Mouse (Mus musculus): ENCODE data around the gene Egr4.

Egr4 gene

DNA sequence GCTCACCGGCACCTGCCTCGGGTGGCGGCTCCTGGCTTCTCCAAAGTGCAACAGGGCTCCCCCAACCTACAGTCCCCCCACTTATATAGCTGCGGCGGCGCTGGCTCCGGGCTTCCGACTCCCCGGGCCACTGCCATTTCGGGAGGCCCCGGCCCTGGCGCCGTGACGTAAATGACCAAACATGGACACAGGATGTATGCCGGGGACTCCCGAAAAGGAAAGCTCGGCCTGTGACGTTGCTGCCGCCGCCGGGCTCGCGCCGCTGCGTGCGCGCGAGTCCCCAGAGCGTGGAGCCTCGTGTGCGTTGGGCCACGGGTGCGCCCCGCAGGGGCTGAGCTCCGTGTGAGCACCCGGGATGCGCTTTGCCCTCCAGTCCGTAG is at the start of gene Egr4:
Egr4 (minus strand) TSS at position 59 of the 380 bp plus-strand sequence.
- DNase-seq (ENCODE audit: low read depth, low spot score), result peak; percentile 84

DNA sequence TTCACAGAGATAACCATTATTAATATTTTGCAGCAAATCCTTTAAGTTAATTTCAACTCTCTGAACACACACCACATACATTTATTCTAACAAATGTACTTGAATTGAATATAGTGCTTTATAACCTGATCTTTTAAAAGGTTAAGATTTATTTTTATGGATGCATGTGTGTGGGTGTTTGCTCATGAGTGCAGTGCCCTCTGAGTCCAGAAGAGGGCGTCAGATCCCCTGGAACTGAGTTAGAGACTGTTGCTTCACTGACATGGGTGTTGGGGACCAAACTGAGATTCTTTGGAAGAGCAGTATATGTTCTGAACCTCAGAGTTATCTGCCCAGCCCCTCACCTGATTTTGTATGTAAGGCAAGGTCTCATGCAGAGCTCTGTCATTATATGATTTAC is 49.0 kb upstream of the Egr4 start:
- peak; percentile 12 for DNase-seq (ENCODE audit: low read depth, low spot score)

DNA sequence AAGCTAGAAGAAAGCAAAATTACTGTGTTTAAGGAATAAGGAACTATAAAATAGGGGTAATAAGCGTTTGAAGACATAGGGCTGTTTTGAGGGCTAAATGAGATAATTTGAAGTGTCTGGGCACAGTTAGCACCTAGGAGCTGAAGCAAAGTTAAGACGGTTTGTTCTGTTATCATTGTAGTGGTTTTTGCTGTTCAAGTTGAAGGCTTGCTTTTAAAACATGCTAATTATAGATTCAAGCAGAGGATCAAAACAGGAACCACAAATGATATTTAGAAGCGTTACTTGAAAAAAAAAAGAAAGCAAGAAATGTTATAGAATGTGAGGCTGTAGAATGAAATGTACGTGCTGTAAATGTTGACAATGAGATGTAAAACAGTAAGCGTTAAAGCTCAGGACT is 34.3 kb upstream of the Egr4 start:
- no peak for DNase-seq (ENCODE audit: low read depth, low spot score)

GRCm38 (mm10) chr6:85544251-85544881 is 31.0 kb upstream of the Egr4 start:
- DNase-seq (ENCODE audit: low read depth, low spot score), result no peak

- no peak for DNase-seq (ENCODE audit: low read depth, low spot score)
These were observed 30.2 kb upstream of the Egr4 start for GRCm38 (mm10) chr6:85543351-85544175.

- DNase-seq (ENCODE audit: low read depth, low spot score), result no peak
These were observed 9.4 kb upstream of the Egr4 start for GRCm38 (mm10) chr6:85522825-85523224.

DNA sequence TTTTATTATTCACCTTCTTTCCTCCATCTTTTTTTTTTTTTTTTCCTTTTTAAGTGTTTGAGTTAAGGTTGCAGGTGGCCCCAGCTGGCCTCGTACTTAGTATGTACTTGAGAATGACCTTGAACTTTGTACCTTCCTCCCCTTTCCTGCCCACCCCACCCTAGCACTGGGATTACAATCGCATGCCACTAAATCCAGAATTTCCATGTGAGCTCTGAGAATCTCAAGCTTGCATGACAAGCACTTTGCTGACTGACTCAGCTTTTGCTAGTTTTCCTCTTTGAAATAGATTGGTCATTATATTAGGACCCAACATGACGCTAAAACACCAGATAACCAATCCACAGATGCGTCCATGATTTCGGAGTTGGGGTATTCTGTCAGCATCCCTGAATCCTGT is 8.6 kb upstream of the Egr4 start:
- DNase-seq (ENCODE audit: low read depth, low spot score), result peak; percentile 71

- no peak for DNase-seq (ENCODE audit: low read depth, low spot score)
These were observed 4.8 kb upstream of the Egr4 start for GRCm38 (mm10) chr6:85518091-85518693.

DNA sequence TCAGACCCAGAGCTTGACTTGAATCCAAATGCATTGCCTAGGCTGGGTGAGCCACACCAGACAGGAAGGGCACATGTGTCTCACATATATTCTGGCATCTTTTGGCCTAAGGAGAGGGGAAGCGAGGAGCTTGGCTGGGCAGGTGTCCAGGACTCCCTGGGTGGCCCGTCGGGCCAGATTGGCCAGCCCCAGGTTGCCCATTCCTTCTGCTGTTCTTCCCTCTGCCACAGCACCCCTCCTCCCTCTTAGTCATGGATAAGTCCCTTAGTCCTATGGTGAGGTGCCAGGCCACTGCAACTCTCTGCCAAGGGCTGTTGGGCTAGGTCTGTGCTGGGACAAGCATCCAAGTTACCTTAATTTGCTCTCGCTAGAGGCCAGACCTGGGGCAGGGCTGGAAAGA is 2.6 kb upstream of the Egr4 start:
- no peak for DNase-seq (ENCODE audit: low read depth, low spot score)

DNA sequence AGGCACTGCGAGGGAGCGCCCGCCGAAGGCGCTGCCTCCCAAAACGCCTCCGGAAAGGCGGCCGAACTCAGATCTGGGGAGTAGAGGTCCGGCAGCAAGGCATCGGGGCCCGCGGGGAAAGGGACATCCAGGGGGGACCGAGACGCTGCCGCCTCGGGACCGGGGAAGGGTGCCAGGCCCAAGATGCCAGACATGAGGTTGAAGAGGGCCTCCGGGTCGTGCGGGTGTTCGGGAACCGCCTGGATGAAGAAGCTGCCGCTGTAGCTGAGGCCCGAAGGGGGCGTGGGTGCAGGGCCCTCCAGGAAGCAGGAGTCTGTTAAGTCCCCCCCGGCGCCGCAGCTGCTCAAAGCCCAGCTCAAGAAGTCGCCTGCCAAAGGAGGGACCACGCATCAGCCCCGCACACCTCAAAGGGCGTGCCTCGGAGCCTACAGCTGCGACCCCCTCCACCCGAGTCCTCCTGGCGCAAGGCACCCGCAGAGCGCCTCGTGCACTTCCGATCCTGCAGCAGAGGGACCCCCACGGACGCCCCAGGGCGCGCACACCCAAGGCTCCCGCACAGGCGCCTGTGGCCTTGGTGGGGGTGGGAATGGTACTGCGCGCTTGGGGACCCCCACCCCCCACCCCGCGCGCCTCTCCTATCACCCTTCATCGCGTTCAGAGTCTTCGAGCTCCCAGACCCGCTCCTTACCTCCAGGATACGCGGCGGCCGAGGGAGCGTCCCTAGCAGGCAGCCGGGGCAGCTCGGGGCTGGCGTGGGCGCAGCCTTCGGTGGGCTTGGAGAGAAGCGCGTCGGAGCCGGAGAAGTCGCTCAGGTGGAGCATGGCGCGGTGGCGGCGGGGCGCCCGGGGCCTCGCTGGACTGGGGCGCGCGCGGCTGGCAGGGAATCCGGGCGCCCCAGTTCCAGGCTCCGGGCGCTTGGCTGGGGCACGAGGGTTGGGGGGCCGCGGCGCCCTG is 535 bp downstream of the Egr4 start:
- peak; percentile 56 for DNase-seq (ENCODE audit: low read depth, low spot score)

- DNase-seq (ENCODE audit: low read depth, low spot score), result no peak
These were observed 1.3 kb downstream of the Egr4 start for GRCm38 (mm10) chr6:85512056-85512440.

- DNase-seq (ENCODE audit: low read depth, low spot score), result peak; percentile 45
These were observed 1.9 kb downstream of the Egr4 start for GRCm38 (mm10) chr6:85511286-85512055.

DNA sequence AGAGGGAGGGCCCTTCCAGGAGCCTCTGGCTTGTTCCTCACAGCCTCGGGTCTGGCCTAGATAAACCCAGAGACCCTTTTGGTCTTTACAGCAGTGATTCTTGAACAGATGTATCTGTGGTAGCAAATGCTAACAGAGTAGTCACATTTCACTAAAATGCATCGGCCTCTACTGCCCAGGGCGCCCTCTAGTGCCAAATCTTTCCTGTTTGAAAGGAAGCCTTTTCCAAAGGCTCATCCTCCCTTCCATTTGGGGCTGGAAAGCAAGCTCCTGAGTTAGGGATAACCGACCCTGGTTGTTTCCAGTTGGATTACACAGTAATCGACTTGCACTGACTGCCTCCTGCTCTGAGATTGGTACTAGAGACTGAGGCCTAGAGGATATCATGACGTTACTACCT is 2.9 kb downstream of the Egr4 start:
- DNase-seq (ENCODE audit: low read depth, low spot score), result peak; percentile 79

DNA sequence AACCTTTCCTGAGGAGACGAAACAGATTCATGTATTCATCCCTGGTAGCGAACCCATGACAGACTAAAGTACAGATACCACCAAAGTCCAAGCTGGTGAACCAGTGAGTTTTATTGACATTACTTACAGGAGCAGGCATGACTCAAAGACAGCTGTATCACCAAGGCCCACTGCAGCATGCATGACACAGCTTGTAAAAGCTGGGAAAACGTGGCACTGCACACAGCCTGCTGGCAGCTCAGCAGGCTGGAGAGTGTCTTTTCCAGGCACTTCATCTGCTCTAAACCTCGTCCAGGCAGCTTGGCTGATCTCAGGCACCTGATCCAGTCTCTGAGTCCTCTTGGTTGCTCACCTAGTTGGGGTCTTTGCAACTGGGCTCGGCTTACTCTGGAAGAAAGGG is 4.8 kb downstream of the Egr4 start:
- no peak for DNase-seq (ENCODE audit: low read depth, low spot score)

GRCm38 (mm10) chr6:85504908-85505307 is 8.5 kb downstream of the Egr4 start:
- DNase-seq (ENCODE audit: low read depth, low spot score), result no peak

- no peak for DNase-seq (ENCODE audit: low read depth, low spot score)
These were observed 10.5 kb downstream of the Egr4 start, which contains the start of gene Fbxo41 for GRCm38 (mm10) chr6:85502911-85503250. TSS of gene Fbxo41 (minus strand) at chr6:85502994.

DNA sequence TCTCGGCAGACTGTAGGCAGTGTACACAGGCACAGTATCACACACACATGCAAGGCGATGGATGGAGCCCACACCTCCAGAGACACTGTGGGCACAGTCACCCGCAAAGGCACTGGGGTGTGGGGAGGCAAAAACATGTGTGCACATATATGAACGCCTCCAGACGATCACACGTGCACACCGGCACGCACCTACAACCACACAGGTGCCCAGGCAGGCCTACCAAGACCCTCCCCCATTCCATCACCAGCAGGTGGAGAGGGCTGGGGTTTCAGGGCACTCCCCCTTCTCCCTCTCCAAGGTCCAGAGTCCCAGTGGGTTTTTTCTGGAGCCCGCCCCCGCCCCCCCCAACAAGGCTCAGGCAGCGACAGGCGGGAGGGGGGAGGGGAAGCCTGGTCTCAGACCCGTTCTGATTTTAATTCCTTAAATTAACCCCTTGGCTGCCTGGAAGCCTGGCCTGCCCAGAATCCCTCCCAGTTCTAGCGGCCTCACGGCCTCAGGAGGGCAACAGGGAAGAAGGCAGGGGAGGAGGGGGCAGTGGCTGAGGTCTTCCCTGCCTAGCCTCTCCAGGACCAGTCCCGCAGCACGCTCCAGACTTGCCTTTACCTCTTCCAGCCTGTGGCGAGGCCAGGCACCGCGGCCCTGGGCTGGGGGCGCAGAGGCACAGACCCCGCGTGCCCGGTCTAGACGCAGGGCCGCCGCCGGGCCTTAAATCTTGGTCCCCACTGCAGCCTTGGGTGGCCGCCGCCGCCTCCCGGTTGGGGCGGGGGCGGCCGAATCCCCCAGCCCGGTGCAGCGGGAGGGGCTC is 11.1 kb downstream of the Egr4 start:
- no peak for DNase-seq (ENCODE audit: low read depth, low spot score)

DNA sequence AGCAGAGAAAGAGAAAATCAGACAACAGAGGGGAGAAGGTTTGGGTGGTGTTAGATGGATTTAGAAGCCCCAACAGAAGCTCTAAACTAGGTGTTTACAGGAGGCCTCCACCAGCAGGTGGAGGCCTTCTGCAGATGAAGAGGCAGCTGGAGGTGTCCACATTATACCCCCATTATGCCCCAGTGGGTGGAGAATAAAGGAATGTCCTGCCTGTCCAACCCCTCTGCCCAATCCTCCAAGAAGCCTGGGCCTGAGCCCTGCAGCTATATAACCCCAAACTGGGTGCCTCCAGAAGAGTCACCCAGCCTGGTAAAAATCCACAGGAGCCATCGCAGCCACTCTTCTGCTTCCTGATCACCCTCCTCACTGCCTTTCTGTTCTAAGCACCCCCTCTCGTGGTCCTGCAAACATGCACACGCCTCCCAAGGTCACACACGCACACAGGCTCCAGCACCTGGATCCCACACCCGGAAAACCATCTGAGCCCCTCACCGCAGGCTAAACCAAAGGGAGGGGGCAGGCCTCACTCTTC is 11.8 kb downstream of the Egr4 start:
- DNase-seq (ENCODE audit: low read depth, low spot score), result peak; percentile 29

- no peak for DNase-seq (ENCODE audit: low read depth, low spot score)
These were observed 13.0 kb downstream of the Egr4 start for GRCm38 (mm10) chr6:85500416-85500815.

DNA sequence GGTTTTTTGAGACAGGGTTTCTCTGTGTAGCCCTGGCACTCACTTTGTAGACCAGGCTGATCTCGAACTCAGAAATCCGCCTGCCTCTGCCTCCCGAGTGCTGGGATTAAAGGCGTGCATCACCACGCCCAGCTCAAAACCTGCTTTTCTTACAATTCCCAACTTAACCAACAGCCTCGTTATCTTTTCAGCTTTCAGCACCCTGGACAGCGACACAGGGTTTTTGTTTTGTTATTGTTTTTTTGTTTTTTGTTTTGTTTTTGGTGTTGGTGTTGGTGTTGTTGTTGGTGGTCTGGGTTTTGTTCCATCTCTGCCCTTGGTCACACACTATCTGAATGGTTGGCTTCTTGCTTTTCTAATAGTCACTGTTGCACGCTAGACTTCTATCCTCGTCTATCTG is 15.2 kb downstream of the Egr4 start:
- DNase-seq (ENCODE audit: low read depth, low spot score), result no peak
